Mouse (Mus musculus) ES-Bruce4 (cell line): ENCODE measurements at regions not wholly inside any gene's neighbourhood (a gene's known extent, or its start where the extent isn't known, plus 50 kb on each side); places are given as distances from the start of the nearest gene placed in this dataset.

Experiments used
- CTCF ChIP-seq: IDR thresholded peaks from one replicate; pipeline ENCODE4 v1.8.1; 2011; ENCODE audit warnings: low read depth, low read length
- EP300 ChIP-seq: IDR thresholded peaks from 2 replicates; pipeline ENCODE4 v1.6.1; 2011; ENCODE audit warnings: low read depth, low read length; ENCODE audit not compliant: insufficient read depth
- POLR2A ChIP-seq: IDR thresholded peaks from one replicate; pipeline ENCODE4 v1.8.1; 2011; ENCODE audit warnings: low read length; ENCODE audit not compliant: insufficient read depth

GRCm38 (mm10) chr19:59590021-59590420 is 131.8 kb downstream of the Emx2 start:
- TF ChIP-seq CTCF: no peak
- no peak for TF ChIP-seq POLR2A
- TF ChIP-seq EP300: no peak
